Comparison of ENCODE assay signal across 8 mouse cellular contexts in genomic region chr2:34531801-34532298, GRCm38 (mm10).
DNase-seq lines count a peak whose midpoint lies in the region; ATAC-seq and TF ChIP-seq lines count a peak whose summit lies in the region.

No protein-coding gene starts in this region.

- no peak overlapping the region for H3K27ac ChIP-seq in liver, postnatal 0 days (ENCODE audit: low read depth)
- no peak overlapping the region for H3K27ac ChIP-seq in liver, embryonic 11.5 days (ENCODE audit: low read depth, low read length)
- H3K27ac ChIP-seq in embryonic fibroblast, embryonic 13.5 days (ENCODE audit: insufficient read depth, low read length), result peak overlapping the region; percentile 84
- peak overlapping the region; percentile 58; the same call in 1 of the 2 replicates for H3K27ac ChIP-seq in lung, embryonic 14.5 days (ENCODE audit: low read depth)

- H3K27me3 ChIP-seq in liver, postnatal 0 days (ENCODE audit: insufficient read depth, low read length), result no peaks in the 10 kb centered on the region
- H3K27me3 ChIP-seq in liver, embryonic 11.5 days (replicated peaks; ENCODE audit: control insufficient read depth, insufficient read depth, low read length), result no peaks in the 10 kb centered on the region
- 0 out of 2 replicates have a peak, but pooled peaks cover 4% of the 10 kb centered on the region for H3K27me3 ChIP-seq in lung, embryonic 14.5 days (ENCODE audit: insufficient read depth, low read length)

- no peak for ATAC-seq in liver, postnatal 0 days
- no peak for ATAC-seq in liver, embryonic 11.5 days (replicated peaks; ENCODE audit: low FRiP score)
- peak; percentile 92 for ATAC-seq in lung, embryonic 14.5 days (ENCODE audit: insufficient read depth)
- ATAC-seq in inflammation-experienced regulatory T-cells, adult 6 months, result no peak

- H3K9ac ChIP-seq in liver, postnatal 0 days (replicated peaks), result no peak overlapping the region
- H3K9ac ChIP-seq in liver, embryonic 11.5 days (ENCODE audit: low read depth, low read length), result no peak overlapping the region
- no peak overlapping the region for H3K9ac ChIP-seq in lung, embryonic 14.5 days

- peak; percentile 24 for DNase-seq in liver, postnatal 0 days
- no peak for DNase-seq in liver, embryonic 11.5 days (ENCODE audit: low spot score)
- DNase-seq in heart, postnatal 36 days, result peak; percentile 11 to 14
- peak; percentile 94 for DNase-seq in lung, embryonic 14.5 days
- no peak for DNase-seq in ovary, postnatal 36 days (ENCODE audit: low spot score)
- no peak for DNase-seq in gastrocnemius, postnatal 10 days

- H3K36me3 ChIP-seq in liver, postnatal 0 days (replicated peaks; ENCODE audit: insufficient read depth, low read length), result peaks cover 4% of the 10 kb centered on the region; the same call in 1 of the 2 replicates
- no peaks in the 10 kb centered on the region for H3K36me3 ChIP-seq in liver, embryonic 11.5 days (ENCODE audit: control insufficient read depth, insufficient read depth, low read length)
- no peaks in the 10 kb centered on the region for H3K36me3 ChIP-seq in lung, embryonic 14.5 days (ENCODE audit: insufficient read depth)

- TF ChIP-seq EP300 in liver, postnatal 0 days (IDR thresholded peaks at IDR 0.05; ENCODE audit: low read depth), result no peak

- H3K4me1 ChIP-seq in liver, postnatal 0 days (ENCODE audit: insufficient read depth), result peaks cover 7% of the 10 kb centered on the region
- no peaks in the 10 kb centered on the region for H3K4me1 ChIP-seq in liver, embryonic 11.5 days (replicated peaks; ENCODE audit: control insufficient read depth, insufficient read depth, low read length)
- peaks cover 5% of the 10 kb centered on the region for H3K4me1 ChIP-seq in embryonic fibroblast, embryonic 13.5 days (ENCODE audit: control insufficient read depth, insufficient read depth, low read length)
- H3K4me1 ChIP-seq in lung, embryonic 14.5 days (ENCODE audit: insufficient read depth), result peaks cover 41% of the 10 kb centered on the region

- H3K4me3 ChIP-seq in liver, postnatal 0 days (ENCODE audit: low read depth, low read length), result no peak overlapping the region
- H3K4me3 ChIP-seq in liver, embryonic 11.5 days (ENCODE audit: low read depth, low read length), result no peak overlapping the region
- H3K4me3 ChIP-seq in embryonic fibroblast, embryonic 13.5 days (ENCODE audit: insufficient read depth, low read length), result no peak overlapping the region
- H3K4me3 ChIP-seq in lung, embryonic 14.5 days (ENCODE audit: low read depth, low read length), result no peak overlapping the region

- TF ChIP-seq POLR2A in embryonic fibroblast, embryonic 13.5 days (IDR thresholded peaks at IDR 0.05; ENCODE audit: low read depth, low read length), result no peak

- no peak for TF ChIP-seq CTCF in liver, postnatal 0 days (IDR thresholded peaks at IDR 0.05; ENCODE audit: low read depth)
- no peak for TF ChIP-seq CTCF in embryonic fibroblast, embryonic 13.5 days (IDR thresholded peaks at IDR 0.05; ENCODE audit: borderline replicate concordance, insufficient read depth, low read length)
- no peak for TF ChIP-seq CTCF in lung, embryonic 14.5 days (IDR thresholded peaks at IDR 0.05; ENCODE audit: low read depth)

- no peak overlapping the region for H3K4me2 ChIP-seq in liver, postnatal 0 days (ENCODE audit: low read depth, low read length)
- no peak overlapping the region for H3K4me2 ChIP-seq in liver, embryonic 11.5 days
- H3K4me2 ChIP-seq in lung, embryonic 14.5 days, result 0 out of 2 replicates have a peak overlapping the region, but pooled peaks have one; percentile 13

- intact Hi-C loops in heart, postnatal 36 days (cut with DNase I), result loop anchor here (5.0 kb wide), 2 partner anchors 60 to 105 kb away; no protein-coding TSS in a partner anchor

- WGBS in liver, postnatal 0 days (ENCODE audit: insufficient replicate concordance), result 63% methylated on average over 3 of the region's 3 CpGs
- WGBS in liver, embryonic 11.5 days, result 73% methylated on average over 3 of the region's 3 CpGs
- 21% methylated on average over 3 of the region's 3 CpGs for WGBS in lung, embryonic 14.5 days

- no peaks in the 10 kb centered on the region for H3K9me3 ChIP-seq in liver, postnatal 0 days (ENCODE audit: low read length)
- no peaks in the 10 kb centered on the region for H3K9me3 ChIP-seq in liver, embryonic 11.5 days (ENCODE audit: control insufficient read depth, low read length)
- no peaks in the 10 kb centered on the region for H3K9me3 ChIP-seq in lung, embryonic 14.5 days (ENCODE audit: low read depth, low read length)

Comparison
In these comparisons a context has a peak if more than half of its experiments do, and no peak if none do; other contexts are left out.
1. DNase-seq: peak in liver, postnatal 0 days (single experiment), heart, postnatal 36 days (2 of 2) and lung, embryonic 14.5 days (single experiment); none in liver, embryonic 11.5 days (single experiment), ovary, postnatal 36 days (single experiment) and gastrocnemius, postnatal 10 days (single experiment).
2. H3K27ac ChIP-seq: peak in embryonic fibroblast, embryonic 13.5 days (single experiment) and lung, embryonic 14.5 days (single experiment); none in liver, postnatal 0 days (single experiment) and liver, embryonic 11.5 days (single experiment).